Mouse (Mus musculus): Measurements from ENCODE around the gene Exoc6b.
"Not testable (repeated sequence)": the region's sequence is repeated elsewhere in the genome, so short reads cannot be mapped to it uniquely, and the experiment has no call there.

Gene Exoc6b

DNA sequence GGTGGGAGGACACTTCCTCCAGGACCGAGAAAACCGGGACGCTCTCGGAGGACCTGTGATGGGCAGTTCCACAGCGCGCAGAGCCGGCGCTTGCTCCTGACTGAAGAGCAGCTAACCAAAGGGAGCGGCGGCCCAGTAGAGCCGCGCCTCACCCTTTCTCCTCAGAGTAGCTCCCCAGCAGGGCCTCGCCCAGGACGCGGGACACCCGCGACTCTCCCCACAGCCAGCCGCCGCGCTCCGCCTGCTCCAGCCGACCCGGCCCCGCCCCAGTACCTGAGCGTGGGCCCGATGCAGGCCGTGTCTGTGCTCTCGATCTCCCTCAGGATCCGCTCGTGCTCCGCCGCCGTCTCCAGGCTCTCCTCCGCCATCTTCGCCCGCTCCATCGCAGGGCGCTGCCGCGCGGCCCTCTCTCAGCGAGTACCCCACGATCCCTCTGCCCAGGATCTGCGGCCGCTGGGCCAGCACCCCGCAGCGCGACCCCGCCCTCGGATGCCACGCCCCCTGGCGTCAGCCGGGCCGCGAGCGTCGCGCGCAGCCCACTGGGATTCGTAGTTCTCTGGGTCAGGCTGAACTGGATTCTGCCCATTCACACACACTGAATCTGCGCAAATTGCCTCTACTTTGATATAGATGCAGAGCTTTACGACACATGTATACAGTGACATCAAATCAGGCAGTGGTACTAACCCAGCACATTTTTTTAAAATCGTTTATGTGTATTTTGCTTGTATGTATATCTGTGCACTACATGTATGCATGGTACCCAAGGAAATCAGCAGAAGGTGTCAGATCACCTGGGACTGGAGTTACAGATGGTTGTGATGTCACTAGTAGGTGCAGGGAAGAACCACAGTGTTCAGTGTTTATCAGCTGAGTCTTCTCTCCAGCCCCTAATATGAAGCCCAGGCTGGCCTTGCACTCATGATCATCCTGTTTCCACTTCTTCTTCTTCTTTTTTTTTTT, at the start of gene Exoc6b:
Gene Exoc6b (minus strand): TSS at position 491 of the 963 bp plus-strand sequence.
- peak; percentile 78 for DNase-seq (ENCODE audit: low spot score)

DNA sequence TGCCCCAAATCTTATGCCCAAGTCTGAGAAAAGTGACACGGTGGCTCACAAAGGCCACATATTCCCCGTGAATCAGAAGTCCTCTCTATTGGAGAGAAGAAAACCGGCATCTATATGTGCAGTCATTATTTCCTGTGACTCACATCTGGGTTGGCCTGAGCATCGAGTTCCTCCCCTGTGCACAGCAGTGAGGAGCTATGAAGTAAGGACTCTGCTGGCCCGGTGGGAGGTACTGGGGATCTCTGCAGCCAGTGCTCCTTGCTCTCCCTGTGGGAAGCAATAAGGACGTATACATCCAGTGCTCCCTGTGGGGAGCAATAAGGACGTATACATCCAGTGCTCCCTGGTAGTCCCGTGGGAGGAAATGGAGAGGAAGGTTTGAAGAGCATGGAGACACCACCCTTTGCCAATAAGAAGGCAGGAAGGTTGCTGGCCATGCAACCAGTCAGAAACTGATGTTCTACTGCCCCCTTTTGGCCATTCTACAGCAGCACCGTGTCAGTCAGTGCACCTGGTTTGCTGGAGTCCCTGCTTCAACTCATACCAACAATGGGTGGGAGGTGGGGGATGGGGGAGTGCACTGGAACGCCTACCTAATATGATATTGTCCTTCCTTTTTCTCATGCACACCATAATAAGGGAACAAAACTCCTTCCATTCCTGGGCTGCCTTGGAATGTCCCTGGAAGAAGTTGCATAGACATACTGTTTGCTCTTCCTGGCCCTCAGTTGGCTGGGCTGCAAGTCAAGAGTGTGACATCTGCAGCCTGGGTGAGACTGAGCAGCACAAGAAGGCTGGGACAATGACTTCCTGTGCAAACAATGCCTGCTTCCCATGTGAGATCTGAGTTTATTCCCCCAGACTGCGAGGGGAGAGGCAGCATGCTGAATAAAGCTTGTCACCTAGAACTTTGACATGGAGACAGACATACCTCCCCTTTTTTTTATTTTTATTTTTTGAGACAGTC, 48.5 kb upstream of the Exoc6b start:
- peak; percentile 35 for DNase-seq (ENCODE audit: low spot score)

DNA sequence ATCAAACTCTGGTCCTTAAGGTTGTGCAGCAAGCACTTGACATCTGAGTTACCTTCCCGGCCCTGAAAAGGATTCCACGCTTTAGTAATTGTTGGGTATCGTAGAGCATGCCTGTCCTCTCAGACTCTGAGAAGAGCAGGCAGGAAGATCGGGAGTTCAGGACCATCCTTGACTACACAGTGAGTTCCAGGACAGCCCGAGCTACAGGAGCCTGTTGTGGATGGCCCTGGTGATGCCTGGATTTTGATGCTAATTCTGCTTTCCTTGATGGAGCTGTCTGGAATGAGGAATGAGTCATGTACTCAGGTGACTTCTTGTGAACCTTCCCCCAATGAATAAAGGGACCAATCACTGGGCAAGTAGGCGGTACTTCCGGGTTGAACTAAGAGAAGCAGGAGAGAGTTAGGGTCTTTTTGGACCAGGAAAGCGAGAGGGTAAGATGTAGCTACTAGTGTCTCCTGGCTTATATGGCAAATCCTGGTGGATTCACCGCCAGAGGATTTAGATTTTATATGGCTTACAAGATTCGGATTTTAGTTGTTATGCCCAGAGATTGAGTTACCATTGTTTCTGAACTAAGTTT, 35.8 kb upstream of the Exoc6b start:
- DNase-seq (ENCODE audit: low spot score): no peak

DNA sequence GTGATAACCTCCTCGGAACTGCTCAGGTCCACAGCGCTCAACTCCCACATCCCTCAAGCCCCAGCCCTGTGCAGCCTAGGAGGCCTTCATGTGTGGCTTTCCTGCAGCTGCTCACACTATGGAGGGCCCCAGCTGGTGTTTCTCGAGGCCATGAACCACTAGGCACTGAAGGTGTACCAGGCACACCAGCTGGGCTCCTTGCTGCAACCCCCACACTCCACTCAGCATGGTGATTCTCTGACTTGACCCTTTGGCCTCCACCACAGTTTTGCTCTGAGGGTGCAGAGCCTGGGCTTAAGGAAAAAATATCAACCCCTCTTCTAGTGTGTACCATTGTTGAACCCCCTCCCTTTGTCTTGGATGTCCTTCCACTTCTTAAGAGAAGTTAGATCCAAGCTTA, 34.0 kb upstream of the Exoc6b start:
- DNase-seq (ENCODE audit: low spot score): no peak

DNA sequence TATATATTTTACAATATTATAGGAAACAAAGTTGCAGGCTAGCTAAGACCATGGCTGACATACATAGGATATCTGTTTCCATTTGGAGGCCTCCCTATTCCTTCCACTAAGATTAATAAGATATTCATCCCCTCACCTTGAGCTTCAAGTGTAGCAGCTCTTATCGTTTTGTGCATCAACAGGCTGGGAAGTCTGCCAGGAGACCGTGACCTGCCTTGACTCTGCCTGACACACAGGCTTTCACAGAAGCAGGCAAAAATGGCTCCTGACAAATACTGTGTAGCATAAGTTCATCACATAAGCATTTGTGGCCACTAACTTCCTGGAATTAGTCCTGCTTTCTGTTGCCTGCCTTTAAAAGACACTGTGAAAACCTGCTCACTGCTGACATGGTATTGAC, 27.1 kb upstream of the Exoc6b start:
- no peak for DNase-seq (ENCODE audit: low spot score)

DNA sequence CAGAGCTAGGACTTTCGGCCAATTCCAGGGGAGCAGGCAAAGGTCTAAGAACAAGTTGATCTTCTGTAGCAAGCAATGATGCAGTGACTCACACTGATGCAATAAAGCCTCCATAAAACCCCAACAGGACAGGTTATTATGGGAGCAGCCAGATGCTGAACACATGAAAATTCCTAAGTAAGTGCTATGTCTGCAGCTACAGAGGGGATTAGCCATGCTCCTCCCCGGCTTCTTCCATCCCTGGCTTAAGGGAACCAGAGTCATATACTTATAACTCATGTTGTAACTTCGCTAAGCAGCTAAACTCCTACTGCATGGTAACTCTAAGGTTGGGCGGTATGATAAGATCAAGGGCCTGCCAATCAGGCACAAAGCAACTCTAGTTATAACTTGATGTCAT, 18.1 kb upstream of the Exoc6b start:
- DNase-seq (ENCODE audit: low spot score): no peak

DNA sequence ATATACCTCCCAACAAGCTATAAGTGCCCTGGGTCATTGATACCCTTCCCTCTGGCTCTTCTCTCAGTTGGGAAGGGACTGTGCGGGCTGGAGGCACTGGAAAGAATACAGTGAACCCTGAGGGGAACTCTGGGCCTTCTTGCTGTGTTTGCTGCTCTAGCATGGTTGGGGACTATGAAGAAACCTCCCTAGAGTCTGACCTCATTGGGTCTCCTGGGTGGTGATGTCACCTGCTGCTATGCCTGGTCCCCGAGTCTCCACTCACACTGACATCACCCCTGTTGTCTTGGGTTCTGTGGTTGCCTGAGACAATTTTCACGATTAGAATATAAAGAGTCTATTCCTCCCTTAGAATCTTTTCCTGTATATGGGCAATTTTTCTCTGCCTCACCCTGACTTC, 17.3 kb upstream of the Exoc6b start:
- DNase-seq (ENCODE audit: low spot score): no peak

DNA sequence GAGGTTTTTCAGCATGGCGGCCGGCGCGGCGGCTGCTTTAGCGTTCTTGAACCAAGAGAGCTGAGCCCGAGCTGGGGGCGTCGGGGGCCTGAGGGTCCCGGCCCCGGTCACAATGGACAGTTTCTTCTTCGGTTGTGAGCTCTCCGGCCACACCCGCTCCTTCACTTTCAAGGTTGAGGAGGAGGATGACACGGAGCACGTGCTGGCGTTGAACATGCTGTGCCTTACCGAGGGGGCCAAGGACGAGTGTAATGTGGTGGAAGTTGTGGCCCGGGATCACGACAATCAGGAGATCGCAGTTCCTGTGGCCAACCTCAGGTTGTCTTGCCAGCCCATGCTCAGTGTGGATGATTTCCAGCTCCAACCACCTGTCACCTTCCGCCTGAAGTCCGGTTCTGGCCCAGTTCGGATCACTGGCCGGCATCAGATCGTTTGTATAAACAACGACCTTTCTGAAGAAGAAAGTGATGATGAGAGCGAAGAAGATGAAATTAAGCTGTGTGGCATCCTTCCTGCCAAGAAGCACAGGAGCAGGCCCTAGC, 6.9 kb upstream of the Exoc6b start:
- not testable (repeated sequence) for DNase-seq (ENCODE audit: low spot score)

DNA sequence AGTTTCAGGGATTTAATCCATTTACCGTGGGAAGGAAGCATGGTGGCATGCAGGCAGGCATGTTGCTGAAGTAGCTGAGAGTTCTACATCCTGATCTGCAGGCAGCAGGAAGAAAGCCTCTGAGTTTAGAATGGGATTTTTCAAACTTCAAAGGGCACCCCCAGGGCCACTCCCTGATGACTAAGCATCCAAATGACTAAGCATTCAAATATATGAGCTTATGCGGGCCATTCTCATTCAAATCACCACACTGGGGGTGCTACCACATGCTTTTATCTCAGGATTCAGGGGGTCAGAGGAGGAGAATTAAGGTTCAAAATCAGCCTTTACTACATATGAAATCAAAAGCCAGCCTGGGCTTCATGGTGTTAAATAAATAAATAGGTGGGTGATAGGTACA, 5.7 kb upstream of the Exoc6b start:
- DNase-seq (ENCODE audit: low spot score): no peak

DNA sequence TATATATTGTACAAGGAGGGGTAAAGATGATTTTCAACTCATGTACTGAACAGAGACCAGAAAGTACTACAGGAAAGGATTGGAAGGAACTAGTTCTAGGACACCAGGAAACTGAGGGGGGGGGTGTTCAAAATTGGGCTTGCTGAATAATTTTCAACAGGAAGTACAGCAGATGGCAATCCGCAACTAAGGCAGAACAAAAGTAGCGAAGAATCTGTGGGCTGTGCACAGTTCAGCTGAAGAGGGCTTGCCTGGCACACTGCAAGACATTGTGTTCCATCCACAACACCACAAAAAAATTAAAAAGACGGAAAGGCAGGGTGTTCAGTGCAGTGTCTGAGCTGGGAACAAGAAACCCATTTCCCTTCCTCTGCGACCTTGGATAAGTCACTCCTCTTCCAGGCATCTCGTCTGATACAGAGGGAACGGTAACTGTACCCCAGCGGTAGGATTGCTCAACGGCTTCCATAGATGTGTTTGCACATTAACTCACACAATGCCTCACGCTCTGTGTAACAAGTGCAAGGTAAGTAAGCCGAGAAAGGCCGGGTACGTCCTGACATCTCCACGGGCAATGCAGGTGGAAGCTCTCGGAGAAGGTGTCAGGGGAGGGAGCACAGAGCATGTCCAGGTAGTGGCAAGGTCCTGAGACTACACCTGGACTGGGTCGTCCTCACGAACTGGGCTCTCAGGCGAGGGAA, 841 bp downstream of the Exoc6b start:
- DNase-seq (ENCODE audit: low spot score): peak; percentile 11

DNA sequence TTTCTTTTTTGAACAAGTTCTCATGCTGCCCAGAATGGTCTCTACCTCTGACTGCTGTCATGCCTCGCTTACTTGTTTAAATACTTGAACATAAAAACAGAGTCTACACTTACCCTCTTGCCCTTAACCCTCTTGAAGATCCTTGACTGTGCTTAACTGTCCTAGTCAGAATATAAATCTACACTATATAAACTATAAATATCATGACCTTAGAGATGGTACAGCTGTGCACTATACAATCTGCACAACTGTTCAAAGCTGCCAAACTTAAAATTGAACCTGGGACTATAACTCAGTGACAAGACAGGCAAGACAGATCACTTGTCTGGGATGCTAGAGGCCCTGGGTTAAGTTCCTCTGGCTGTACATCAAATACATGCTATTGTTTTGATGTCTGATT, 11.7 kb downstream of the Exoc6b start:
- no peak for DNase-seq (ENCODE audit: low spot score)

DNA sequence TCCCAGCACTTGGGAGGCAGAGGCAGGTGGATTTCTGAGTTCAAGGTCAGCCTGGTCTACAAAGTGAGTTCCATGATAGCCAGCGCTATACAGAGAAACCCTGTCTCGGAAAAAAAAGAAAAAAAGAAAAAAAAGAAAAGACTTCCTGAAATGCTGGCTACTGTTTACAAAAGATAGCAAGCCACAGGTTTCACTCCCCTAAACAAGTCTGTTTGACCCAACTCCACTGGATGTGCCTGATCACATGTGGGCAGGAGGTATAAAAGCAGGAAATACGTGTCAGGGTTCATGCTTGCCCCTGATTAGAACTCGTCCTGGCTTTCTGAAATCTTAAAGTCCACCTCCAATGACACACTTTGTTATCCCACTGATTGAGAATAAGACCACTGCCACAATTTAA, 18.2 kb downstream of the Exoc6b start:
- no peak for DNase-seq (ENCODE audit: low spot score)

DNA sequence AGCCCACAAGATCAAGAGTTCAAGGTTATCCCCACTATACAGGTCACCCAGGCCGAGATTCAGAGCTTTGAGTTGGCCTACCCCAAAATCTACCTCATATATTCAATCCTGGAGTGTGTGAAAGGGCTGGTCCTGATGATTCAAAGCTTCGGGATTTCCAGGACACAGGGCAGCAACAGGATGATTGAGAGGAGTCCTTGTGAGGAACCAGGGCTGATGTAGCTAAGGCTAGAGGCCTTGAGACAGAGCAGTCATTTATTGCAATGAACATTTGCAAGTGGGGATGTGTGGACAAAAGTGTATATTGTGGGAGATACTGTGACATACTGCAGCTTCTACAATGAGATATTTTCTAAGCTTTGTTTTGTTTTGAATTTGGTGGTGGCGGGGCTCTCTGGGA, 22.8 kb downstream of the Exoc6b start:
- DNase-seq (ENCODE audit: low spot score): no peak

DNA sequence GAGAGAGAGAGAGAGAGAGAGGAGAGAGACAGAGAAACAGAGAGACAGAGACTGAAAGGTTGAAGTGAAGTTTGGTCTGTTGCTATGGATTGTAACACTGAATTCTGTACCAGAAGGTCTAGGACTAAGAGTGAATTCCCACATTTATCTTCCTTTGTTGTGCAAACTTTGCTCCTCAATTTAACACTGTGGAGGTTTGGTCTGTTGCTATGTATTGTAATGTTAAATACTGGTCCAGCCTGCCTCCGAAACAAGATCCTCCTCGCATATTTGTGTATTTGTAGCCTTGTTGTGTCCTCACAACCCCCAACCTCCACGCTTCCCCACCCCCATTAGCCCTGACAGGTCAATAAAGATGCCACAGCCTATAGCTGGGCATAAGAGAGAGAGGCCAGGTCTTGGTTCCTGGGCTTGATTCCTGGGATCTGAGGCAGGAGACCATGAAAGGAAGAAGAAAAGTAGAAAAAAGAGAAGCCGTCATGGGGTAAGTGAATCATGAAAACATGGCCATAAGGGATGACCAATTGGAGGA, 24.6 kb downstream of the Exoc6b start:
- DNase-seq (ENCODE audit: low spot score): no peak

DNA sequence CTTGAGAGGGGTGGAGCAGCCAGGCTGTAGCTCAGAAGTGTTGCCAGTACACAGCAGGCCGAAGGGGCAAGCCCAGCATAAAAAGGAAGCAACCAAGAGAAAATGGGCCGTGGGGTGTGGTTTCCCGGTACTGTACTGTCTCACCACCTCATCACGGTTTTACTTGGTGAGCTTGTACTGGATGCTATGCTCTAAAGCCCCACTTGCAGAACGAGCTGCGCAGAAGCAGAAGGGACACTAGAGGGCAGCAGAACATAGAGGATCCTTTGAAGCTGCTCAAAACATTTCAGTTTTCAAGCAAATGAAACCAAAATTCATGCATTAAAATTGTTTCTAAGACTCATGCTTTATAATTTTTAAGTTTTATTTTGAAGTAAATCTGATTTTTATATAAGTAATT, 31.6 kb downstream of the Exoc6b start:
- DNase-seq (ENCODE audit: low spot score): peak; percentile 65

DNA sequence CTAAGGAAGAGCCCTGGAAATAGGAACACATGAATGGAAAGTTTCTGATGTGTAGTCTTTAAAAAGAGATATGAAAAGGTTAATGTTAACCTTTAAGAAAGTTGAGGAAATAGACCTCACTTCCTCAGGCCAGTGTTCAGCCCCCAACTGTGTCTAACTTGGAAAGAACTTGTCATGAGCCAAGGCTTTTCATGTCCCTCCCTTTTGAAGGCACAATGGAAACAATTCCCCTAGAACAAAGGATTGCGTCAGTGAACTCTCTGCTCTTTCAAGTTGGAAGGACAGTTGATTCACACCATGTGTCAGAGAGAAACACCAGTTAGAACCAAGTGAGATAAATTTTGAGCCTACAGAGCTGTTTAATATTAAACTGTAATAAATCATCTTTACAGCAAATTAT, 39.6 kb downstream of the Exoc6b start:
- DNase-seq (ENCODE audit: low spot score): no peak

DNA sequence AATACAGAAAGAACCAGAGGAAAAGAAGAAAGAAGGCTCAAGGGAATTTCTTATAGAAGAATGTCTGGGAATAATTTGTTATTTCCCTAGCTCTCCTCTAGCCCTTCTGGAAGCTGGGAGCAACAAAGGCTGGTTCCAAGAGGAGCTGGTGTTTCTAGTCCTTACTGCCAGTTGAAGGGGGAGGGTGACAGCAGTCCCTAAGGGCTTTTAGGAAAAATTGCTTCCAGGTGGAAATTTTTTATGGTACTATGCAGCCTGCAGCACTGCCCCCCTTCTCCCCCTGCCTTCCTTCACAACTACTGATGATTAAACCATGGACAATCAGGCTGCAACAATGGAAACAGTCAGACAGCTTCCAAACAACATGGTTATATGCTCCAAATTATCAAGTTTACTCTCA, 44.9 kb downstream of the Exoc6b start:
- no peak for DNase-seq (ENCODE audit: low spot score)

DNA sequence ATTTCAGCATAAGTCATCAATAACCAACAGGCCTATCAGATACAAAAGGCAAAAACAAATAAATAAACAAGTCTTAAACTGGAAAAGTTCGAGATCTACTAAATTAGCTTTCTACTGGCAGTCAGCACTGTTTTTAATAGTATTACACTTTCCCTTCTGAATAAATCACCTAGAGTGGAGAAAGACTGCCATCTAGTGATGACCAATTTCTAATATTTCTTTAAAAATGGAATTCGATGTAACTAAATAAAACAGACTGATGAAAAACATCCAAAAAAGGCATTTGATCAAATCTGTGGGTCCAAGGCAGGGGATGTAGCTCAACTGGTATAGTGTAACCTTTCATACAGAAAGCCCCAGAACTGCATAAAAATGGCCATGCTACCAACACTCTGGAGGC, 52.3 kb downstream of the Exoc6b start:
- no peak for DNase-seq (ENCODE audit: low spot score)

DNA sequence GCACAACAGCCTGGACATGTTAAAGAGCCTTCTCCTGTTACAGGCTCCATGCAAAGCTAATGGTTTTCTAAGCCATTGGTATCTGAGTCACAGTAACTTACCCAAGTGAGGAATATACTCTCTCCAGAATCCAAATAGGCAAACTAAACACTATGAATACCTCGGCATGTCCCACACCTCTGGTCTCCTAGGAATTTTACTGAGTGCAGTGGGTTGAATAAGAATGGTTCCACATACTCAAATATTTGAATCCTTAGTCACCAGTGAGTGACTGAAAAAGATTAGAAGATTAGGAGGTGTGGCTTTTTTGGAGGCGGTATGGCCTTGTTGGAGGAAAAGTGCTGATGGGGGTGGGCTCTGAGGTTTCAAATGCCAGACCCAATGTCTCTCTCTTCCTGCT, 55.4 kb downstream of the Exoc6b start:
- DNase-seq (ENCODE audit: low spot score): no peak

DNA sequence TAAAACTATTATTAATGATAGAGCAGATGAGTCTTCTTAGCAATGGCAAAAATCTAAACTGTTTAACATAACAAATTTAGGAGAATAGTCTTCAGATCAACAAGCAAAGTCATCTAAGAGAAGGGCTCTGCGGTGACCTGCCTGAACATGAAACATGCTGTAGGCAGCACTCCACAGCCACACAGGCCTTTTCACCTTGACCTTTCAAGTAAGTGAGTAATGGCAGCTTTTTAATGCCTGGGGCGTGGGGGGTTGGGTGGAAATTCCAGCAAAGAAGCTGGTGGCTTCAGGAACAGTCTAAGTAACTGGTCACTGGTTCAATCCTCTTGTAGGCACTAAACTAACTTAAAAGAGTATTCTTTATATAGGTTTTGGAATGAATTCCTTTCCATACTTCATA, 58.9 kb downstream of the Exoc6b start:
- DNase-seq (ENCODE audit: low spot score): no peak

DNA sequence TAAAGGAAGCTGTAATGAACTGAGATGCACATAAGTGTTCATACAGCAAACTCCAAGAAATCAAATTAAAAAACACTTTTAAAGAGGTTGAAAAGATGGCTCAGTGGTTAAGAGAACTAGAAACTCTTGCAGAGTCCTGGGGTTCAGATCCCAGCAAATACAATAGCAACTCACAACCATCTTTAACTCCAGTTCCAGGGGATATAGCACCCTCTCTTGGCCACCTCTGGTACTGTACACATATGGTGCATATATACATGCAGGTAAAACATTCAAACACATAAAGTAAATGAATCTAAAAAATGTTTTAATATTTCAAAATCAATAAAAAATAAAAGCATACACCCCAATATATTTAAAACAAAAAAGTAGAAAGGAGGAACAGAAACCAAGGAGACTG, 73.9 kb downstream of the Exoc6b start:
- no peak for DNase-seq (ENCODE audit: low spot score)
